Mouse (Mus musculus): Measurements from ENCODE around the gene Casd1.

DNA sequence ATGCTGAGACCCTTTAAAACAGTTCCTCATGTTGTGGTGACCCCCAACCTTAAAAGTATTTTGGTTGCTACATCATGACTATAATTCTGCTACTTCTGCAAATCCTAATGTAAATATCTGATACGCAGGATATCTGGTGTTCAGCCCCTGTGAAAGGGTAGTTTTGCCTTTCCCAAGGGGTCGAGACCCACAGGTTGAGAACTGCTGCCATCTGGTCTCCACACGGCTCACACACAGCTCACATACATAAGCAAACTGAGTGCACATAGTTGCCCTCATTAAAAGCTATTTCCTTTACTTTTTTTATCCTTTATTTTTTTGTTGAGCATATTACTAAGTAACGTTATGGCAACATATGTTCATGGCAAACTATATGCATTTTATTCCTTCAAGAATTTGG lies 30.2 kb upstream of the Casd1 start:
- no peak for TF ChIP-seq POLR2A (IDR thresholded peaks at IDR 0.05; ENCODE audit: control insufficient read depth, extremely low read depth, insufficient read depth, low read length, poor library complexity)
- TF ChIP-seq CTCF (IDR thresholded peaks at IDR 0.05; ENCODE audit: borderline replicate concordance, control insufficient read depth, extremely low read depth, insufficient read depth, low read length, poor library complexity) = no peak
